Mouse (Mus musculus): ENCODE measurements around the gene Gm21915.
A peak's percentile ranks its signal among the peaks of the same experiment; 100 is the strongest.

DNA sequence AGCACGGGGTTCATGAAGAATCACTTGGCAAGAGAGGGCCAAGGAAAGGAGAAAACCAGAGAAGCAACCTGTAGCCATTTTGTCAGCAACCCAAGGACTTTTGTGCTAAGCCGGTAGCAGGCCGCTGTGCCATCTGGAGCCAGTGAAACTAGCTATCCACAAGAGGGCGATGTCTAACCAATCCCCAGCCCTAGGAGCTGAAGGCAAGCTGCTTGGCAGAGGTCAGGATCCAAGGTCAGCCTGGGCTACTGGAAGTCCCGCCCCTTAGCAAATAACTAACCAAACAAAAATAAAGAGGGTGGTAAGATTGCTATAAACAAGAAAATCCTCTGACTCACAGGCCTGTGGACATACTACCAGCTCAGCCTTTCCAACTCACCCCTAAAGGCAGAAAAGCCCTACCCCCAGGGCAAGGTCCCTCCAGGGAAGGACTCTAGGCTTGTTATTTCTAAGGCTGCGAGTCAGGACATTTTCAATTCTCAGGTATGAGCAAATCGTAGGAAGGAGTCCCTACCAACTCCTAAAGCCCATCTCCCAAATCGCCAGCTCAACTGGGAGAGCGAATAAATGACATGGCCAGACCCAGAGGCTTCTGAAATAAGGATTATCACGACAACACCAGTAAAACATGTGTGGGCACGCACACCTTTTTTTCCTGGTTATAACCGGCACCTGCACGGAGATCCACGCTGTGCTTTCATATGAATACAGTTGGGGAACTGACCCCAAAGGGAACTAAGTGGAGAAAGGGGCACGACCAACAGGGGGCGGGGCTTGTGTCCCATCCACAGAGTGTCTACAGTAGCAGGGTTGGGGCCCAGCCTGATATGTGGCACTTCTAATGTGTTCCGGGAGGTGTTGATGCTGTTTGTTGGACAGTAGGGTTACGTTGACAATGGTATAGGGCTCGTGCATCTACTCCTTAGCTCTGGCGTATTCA, 42.0 kb upstream of the Gm21915 start:
- TF ChIP-seq CEBPB (IDR thresholded peaks at IDR 0.05; ENCODE audit: low read depth) (no peak), MAX (IDR thresholded peaks at IDR 0.05) (no peak), CTCF (IDR thresholded peaks at IDR 0.05; ENCODE audit: control insufficient read depth, insufficient read depth, insufficient read length) (peak; percentile 18), USF1 (IDR thresholded peaks at IDR 0.05; ENCODE audit: low read depth) (no peak), MYOD1 (IDR thresholded peaks at IDR 0.05; ENCODE audit: control insufficient read depth, insufficient read length, low read depth) (no peak), MYOG (IDR thresholded peaks at IDR 0.05; ENCODE audit: control insufficient read depth, extremely low read depth, insufficient read length) (no peak)
